Mouse (Mus musculus) small intestine, adult 2 months (tissue): ENCODE measurements around the gene Kctd20. TPM values are rescaled to one million over a fixed set of nuclear protein-coding genes. Genes with fewer than 3 reads are reported as not detected.

ENCODE experiments used
- H3K27ac ChIP-seq: fragments of 200-500 bp; 2 replicates; pipeline ENCODE4 v1.5.1; 2012; ENCODE audit warnings: low read depth, low read length, control low read depth, inconsistent platforms; ENCODE audit not compliant: insufficient read depth
- H3K27me3 ChIP-seq: fragments of 200-500 bp; 2 replicates; pipeline ENCODE4 v1.6.1; 2012; ENCODE audit warnings: mild to moderate bottlenecking, moderate library complexity, low read length, inconsistent platforms; ENCODE audit not compliant: control insufficient read depth, insufficient read depth
- H3K36me3 ChIP-seq: fragments of 200-500 bp; 2 replicates; pipeline ENCODE4 v1.6.1; 2012; ENCODE audit warnings: mild to moderate bottlenecking, low read length, control low read depth, inconsistent platforms; ENCODE audit not compliant: control insufficient read depth, insufficient read depth
- H3K4me1 ChIP-seq: fragments of 200-500 bp; 2 replicates; pipeline ENCODE4 v1.6.1; 2012; ENCODE audit warnings: low read length, inconsistent platforms, mixed read lengths; ENCODE audit not compliant: control insufficient read depth, insufficient read depth, insufficient read length
- H3K4me3 ChIP-seq: fragments of 200-500 bp; 2 replicates; pipeline ENCODE4 v1.5.1; 2012; ENCODE audit warnings: low read depth, mild to moderate bottlenecking, control low read depth, inconsistent platforms, low read length, moderate library complexity
- CTCF ChIP-seq: fragments of 200-500 bp; IDR thresholded peaks from 2 replicates; pipeline ENCODE4 v1.5.1; 2012; ENCODE audit warnings: low read depth, mild to moderate bottlenecking, control low read depth, inconsistent platforms, low read length, moderate library complexity, mixed read lengths; ENCODE audit not compliant: insufficient replicate concordance, insufficient read length; ENCODE audit errors: extremely low read depth
- POLR2A ChIP-seq: fragments of 200-500 bp; IDR thresholded peaks from 2 replicates; pipeline ENCODE4 v1.6.1; 2012; ENCODE audit warnings: low read depth, mild to moderate bottlenecking, control low read depth, inconsistent platforms, low read length, moderate library complexity
- WGBS: fragments of 180-500 bp; shearing (Covaris S2); methylation state at CpG from one replicate; pipeline ENCODE4 v1.1.7; 2018; 5-methylcytosine and 5-hydroxymethylcytosine counted together
- polyA plus RNA-seq: library from polyadenylated mRNA; depleted of rRNA; stranded (reverse); fragments of >200 nt; gene quantifications from 2 replicates; pipeline ENCODE4 v1.2.3, GENCODE M21; 2012; rRNA removed

The Kctd20 gene
- polyA plus RNA-seq, 1 experiment: 36.3 TPM

GRCm38 (mm10) chr17:29008326-29008650 lies 56.5 kb downstream of the Kctd20 start:
- peak overlapping the region; percentile 88 for H3K27ac ChIP-seq
- H3K4me1 ChIP-seq: peaks cover 10% of the 10 kb centered on the region; the same call in 1 of the 2 replicates
- peak overlapping the region; percentile 75; the same call in 1 of the 2 replicates for H3K4me3 ChIP-seq
- WGBS: 17% methylated on average over 8 of the region's 8 CpGs
- TF ChIP-seq CTCF: no peak
- no peak for TF ChIP-seq POLR2A
- no peaks in the 10 kb centered on the region for H3K36me3 ChIP-seq
- no peaks in the 10 kb centered on the region for H3K27me3 ChIP-seq

- Histone ChIP-seq H3K4me1 (peaks cover 10% of the 10 kb centered on the region; the same call in 1 of the 2 replicates), H3K36me3 (no peaks in the 10 kb centered on the region), H3K27ac (no peak overlapping the region), H3K4me3 (no peak overlapping the region), H3K27me3 (no peaks in the 10 kb centered on the region)
- WGBS: 91% methylated on average over 4 of the region's 4 CpGs
- TF ChIP-seq CTCF (no peak), POLR2A (no peak)
Measured at GRCm38 (mm10) chr17:29009181-29009580, 57.4 kb downstream of the Kctd20 start.

- no peak for TF ChIP-seq CTCF
- TF ChIP-seq POLR2A: no peak
- Histone ChIP-seq H3K27ac (no peak overlapping the region), H3K4me1 (peaks cover 3% of the 10 kb centered on the region; the same call in 1 of the 2 replicates), H3K27me3 (no peaks in the 10 kb centered on the region), H3K36me3 (no peaks in the 10 kb centered on the region), H3K4me3 (no peak overlapping the region)
Measured at GRCm38 (mm10) chr17:29014235-29014634, 62.5 kb downstream of the Kctd20 start.

- Histone ChIP-seq H3K27ac (no peak overlapping the region), H3K4me1 (peaks cover 3% of the 10 kb centered on the region; the same call in 1 of the 2 replicates), H3K27me3 (no peaks in the 10 kb centered on the region), H3K36me3 (no peaks in the 10 kb centered on the region), H3K4me3 (no peak overlapping the region)
- TF ChIP-seq POLR2A (no peak), CTCF (peak; percentile 72; the same call in 1 of the 2 replicates)
- 70% methylated on average over 2 of the region's 2 CpGs for WGBS
Measured at GRCm38 (mm10) chr17:29015638-29016037, 63.9 kb downstream of the Kctd20 start.

GRCm38 (mm10) chr17:29016705-29017104 lies 65.0 kb downstream of the Kctd20 start:
- WGBS: 31% methylated on average over 4 of the region's 4 CpGs
- TF ChIP-seq POLR2A: no peak

GRCm38 (mm10) chr17:29018292-29018984 lies 66.7 kb downstream of the Kctd20 start:
- no peaks in the 10 kb centered on the region for H3K36me3 ChIP-seq
- no peaks in the 10 kb centered on the region for H3K27me3 ChIP-seq
- H3K4me1 ChIP-seq: peaks cover 3% of the 10 kb centered on the region; the same call in 1 of the 2 replicates
- no peak for TF ChIP-seq POLR2A
- peak; percentile 23; the same call in 1 of the 2 replicates for TF ChIP-seq CTCF
- no peak overlapping the region for H3K4me3 ChIP-seq
- WGBS: 71% methylated on average over 11 of the region's 11 CpGs
- H3K27ac ChIP-seq: no peak overlapping the region

More at GRCm38 (mm10) chr17:29016705-29017104, 65.0 kb downstream of the Kctd20 start:
- H3K27ac ChIP-seq: peak overlapping the region; percentile 88
- H3K4me3 ChIP-seq: no peak overlapping the region
- no peaks in the 10 kb centered on the region for H3K27me3 ChIP-seq
- no peaks in the 10 kb centered on the region for H3K36me3 ChIP-seq
- H3K4me1 ChIP-seq: peaks cover 3% of the 10 kb centered on the region; the same call in 1 of the 2 replicates

Other genes with a start within 250 kb of the Kctd20 start
- gene AC170998.1, start 225.9 kb upstream of the Kctd20 start, polyA plus RNA-seq: 0.19 and 0.55 TPM in 2 replicates
- 108 and 266 TPM in 2 replicates for gene Mapk13, start 182.7 kb upstream of the Kctd20 start, polyA plus RNA-seq
- gene Brpf3, start 150.9 kb upstream of the Kctd20 start, polyA plus RNA-seq: 39.3 and 109 TPM in 2 replicates
- 0.46 and 0.77 TPM in 2 replicates for gene Pnpla1, start 93.5 kb upstream of the Kctd20 start, polyA plus RNA-seq
- gene 4930539E08Rik, start 36.6 kb upstream of the Kctd20 start, polyA plus RNA-seq: 26.9 and 94.4 TPM in 2 replicates
- 0.22 TPM in 1 of 2 replicates, not detected in the other for gene Pxt1, start 8.1 kb upstream of the Kctd20 start, polyA plus RNA-seq
- gene Stk38, start 56.0 kb downstream of the Kctd20 start, polyA plus RNA-seq: 35.5 and 105 TPM in 2 replicates
- 35.9 and 69.4 TPM in 2 replicates for gene Srsf3, start 80.7 kb downstream of the Kctd20 start, polyA plus RNA-seq
- gene Cdkn1a, start 139.0 kb downstream of the Kctd20 start, polyA plus RNA-seq: 85.1 and 293 TPM in 2 replicates
- gene Rab44, start 162.2 kb downstream of the Kctd20 start, polyA plus RNA-seq: 0.37 and 2.5 TPM in 2 replicates